Mouse (Mus musculus) cortical plate, adult 2 months (tissue): ENCODE data around the gene Eno3.

ENCODE experiments used
- CTCF ChIP-seq: fragments of 200-500 bp; IDR thresholded peaks from 2 replicates; pipeline ENCODE4 v1.5.1; 2011; ENCODE audit warnings: mild to moderate bottlenecking, control low read depth, low read length; ENCODE audit not compliant: insufficient read depth; ENCODE audit errors: extremely low read depth
- POLR2A ChIP-seq: fragments of 200-500 bp; IDR thresholded peaks from 2 replicates; pipeline ENCODE4 v1.6.1; 2011; ENCODE audit warnings: mild to moderate bottlenecking, low read length, control low read depth; ENCODE audit not compliant: insufficient read depth; ENCODE audit errors: extremely low read depth

GRCm38 (mm10) chr11:70679361-70679760 is 22.4 kb downstream of the Eno3 start:
- TF ChIP-seq CTCF (no peak), POLR2A (no peak)
